Mouse (Mus musculus) liver, postnatal 0 days (tissue): ENCODE data around the gene Ramp3.

Experiments
- CTCF ChIP-seq: sonication (generic); IDR thresholded peaks from 2 replicates; pipeline ENCODE4 v1.5.1; 2016; ENCODE audit warnings: antibody characterized with exemption, low read depth
- EP300 ChIP-seq: IDR thresholded peaks from 2 replicates; pipeline ENCODE4 v1.6.1; 2016; ENCODE audit warnings: antibody characterized with exemption, low read depth, mild to moderate bottlenecking

DNA sequence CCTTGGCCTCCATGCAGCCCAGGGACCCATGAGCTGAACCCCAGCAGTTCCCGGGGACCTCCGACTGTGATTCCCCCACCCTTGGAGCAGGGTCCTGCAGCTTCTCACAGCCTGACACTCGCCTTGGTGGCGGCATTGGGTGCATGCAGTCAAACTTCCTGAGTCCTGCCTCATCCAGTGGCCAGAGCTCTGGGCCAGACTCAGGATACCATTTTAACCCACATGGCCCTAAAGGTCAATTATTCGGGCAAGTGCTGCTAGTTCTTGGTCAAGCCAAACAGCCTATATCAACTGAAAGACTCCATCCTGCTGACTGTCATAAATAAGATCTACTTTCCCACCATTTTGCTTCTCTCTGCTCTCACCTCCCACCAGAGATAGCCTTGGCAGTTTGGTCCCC lies 62.4 kb downstream of the Ramp3 start:
- TF ChIP-seq CTCF (no peak), EP300 (no peak)
